Mouse (Mus musculus) kidney, adult 2 months (tissue): ENCODE measurements around the gene Tmie. TPM values are rescaled to one million over a fixed set of nuclear protein-coding genes. Genes with fewer than 3 reads are reported as not detected.

Source experiments
- DNase-seq: peaks from one replicate; pipeline ENCODE4 v3.0.0; 2021
- H3K27ac ChIP-seq: fragments of 200-500 bp; 2 replicates; pipeline ENCODE4 v1.5.1; 2012; ENCODE audit warnings: low read depth, low read length, control low read depth, inconsistent platforms; ENCODE audit not compliant: insufficient read depth
- H3K27me3 ChIP-seq: fragments of 200-500 bp; replicated peaks from 2 replicates; pipeline ENCODE4 v1.6.1; 2012; ENCODE audit warnings: mild to moderate bottlenecking, moderate library complexity, low read length, inconsistent platforms; ENCODE audit not compliant: control insufficient read depth, insufficient read depth
- H3K36me3 ChIP-seq: fragments of 200-500 bp; 2 replicates; pipeline ENCODE4 v1.6.1; 2012; ENCODE audit warnings: mild to moderate bottlenecking, moderate library complexity, low read length, inconsistent platforms; ENCODE audit not compliant: control insufficient read depth, insufficient read depth
- H3K4me1 ChIP-seq: fragments of 200-500 bp; 2 replicates; pipeline ENCODE4 v1.6.1; 2011; ENCODE audit warnings: low read length; ENCODE audit not compliant: control insufficient read depth, insufficient read depth
- H3K4me3 ChIP-seq: fragments of 200-500 bp; 2 replicates; pipeline ENCODE4 v1.5.1; 2011; ENCODE audit warnings: mild to moderate bottlenecking, low read depth, low read length, control low read depth; ENCODE audit not compliant: insufficient read depth
- CTCF ChIP-seq: fragments of 200-500 bp; conservative IDR thresholded peaks from 2 replicates; pipeline ENCODE4 v1.5.1; 2011; ENCODE audit warnings: low read depth, mild to moderate bottlenecking, control low read depth, low read length, moderate library complexity, mixed read lengths; ENCODE audit not compliant: insufficient read depth, insufficient read length
- POLR2A ChIP-seq: fragments of 200-500 bp; IDR thresholded peaks from one replicate; pipeline ENCODE4 v1.6.1; 2011; ENCODE audit warnings: low read depth, low read length, control low read depth
- WGBS: fragments of 180-500 bp; shearing (Covaris S2); methylation state at CpG from one replicate; pipeline ENCODE4 v1.1.7; 2018; 5-methylcytosine and 5-hydroxymethylcytosine counted together
- polyA plus RNA-seq: library from polyadenylated mRNA; depleted of rRNA; stranded (reverse); fragments of >200 nt; gene quantifications from 2 replicates; pipeline ENCODE4 v1.2.3, GENCODE M21; 2012; rRNA removed

Gene Tmie
- polyA plus RNA-seq = 7.9 and 9.5 TPM in 2 replicates

DNA sequence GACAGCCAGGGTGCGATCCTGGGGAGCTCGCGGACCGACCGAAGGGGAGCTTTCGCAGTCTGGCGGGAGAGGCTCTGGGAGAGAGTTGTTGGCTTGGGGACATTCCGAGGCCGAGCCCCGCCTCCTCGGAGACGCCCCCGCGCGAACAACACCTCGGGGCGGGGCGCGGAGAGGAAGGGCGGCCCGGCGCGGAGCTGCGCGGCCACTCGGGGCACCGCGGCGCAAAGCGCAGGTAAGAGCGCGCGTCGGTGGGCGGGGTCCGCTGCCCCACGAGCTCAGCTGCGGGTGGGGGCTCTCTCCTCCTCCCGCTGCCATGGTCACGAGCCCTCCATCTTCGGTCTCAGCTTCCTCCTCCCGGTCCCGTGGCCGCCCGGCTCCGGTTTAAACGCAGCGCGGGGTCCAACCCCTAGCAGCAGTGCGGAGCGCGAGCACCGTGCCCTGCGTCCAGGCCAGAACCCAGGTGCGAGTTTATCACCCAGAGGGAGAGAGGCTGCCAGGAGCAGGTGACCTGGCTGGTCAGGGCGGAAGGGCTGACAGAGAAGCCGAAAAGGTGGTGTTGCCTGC lies at the start of gene Tmie:
Gene Tmie (minus strand): TSS at position 116 of the 564 bp plus-strand sequence.
- peak within 1 kb of the TSS; percentile 97 for H3K27ac ChIP-seq
- H3K4me1 ChIP-seq = peaks cover 24% of the 10 kb centered on the region
- DNase-seq = peak; percentile 94
- H3K36me3 ChIP-seq = no peaks in the 10 kb centered on the region
- H3K4me3 ChIP-seq = peak within 1 kb of the TSS; percentile 75
- no peak for TF ChIP-seq CTCF
- TF ChIP-seq POLR2A = peak; percentile 84
- H3K27me3 ChIP-seq = no peaks in the 10 kb centered on the region
- under 1% methylated on average over 51 of the region's 57 CpGs for WGBS

- WGBS = 22% methylated on average over 7 of the region's 7 CpGs
- Histone ChIP-seq H3K27me3 (no peaks in the 10 kb centered on the region), H3K27ac (no peak overlapping the region), H3K4me3 (no peak overlapping the region), H3K36me3 (no peaks in the 10 kb centered on the region), H3K4me1 (no peaks in the 10 kb centered on the region)
- DNase-seq = peak; percentile 74
- TF ChIP-seq POLR2A = no peak
- TF ChIP-seq CTCF = peak; percentile 89
Measured at GRCm38 (mm10) chr9:110922759-110923158, 42.8 kb upstream of the Tmie start.

DNA sequence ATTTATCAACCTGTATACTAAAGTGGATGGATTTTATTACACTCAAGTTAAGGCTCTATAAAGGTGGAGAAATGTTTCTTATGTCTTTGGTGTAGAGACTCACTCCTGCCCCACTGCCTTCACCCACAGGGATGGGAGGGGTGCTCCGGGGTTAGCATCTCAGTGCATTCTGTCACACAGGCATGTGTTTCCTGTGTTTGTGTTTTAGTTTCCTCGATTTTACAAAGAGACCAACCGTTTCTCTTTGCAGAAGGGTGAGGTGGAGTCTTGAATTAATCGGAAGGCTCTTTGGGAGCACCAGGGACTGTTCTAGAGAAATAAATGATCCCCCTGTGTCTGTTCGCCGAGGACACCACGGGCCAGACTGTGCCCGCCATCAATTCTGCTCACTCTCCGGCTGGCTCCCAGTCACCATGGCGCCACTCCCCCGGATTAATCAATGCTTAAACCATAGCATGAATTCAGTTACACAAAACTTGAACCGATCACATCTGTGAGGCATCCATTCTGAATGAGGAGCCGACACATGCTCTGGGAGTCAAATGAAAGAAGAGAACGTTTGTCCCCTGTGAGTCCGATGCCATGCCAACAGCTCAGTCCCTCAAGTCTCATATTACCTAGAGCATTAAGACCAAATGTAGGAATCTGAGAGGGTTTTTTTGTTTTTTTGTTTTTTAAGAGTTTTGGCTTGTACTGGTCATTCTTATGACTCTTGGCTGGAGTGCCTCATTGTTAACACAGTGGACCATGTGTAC lies 40.9 kb upstream of the Tmie start:
- peak overlapping the region; percentile 47; the same call in 1 of the 2 replicates for H3K27ac ChIP-seq
- no peak overlapping the region for H3K4me3 ChIP-seq
- no peaks in the 10 kb centered on the region for H3K36me3 ChIP-seq
- 40% methylated on average over 15 of the region's 15 CpGs for WGBS
- no peak for TF ChIP-seq POLR2A
- TF ChIP-seq CTCF = no peak
- DNase-seq = peak; percentile 50
- H3K4me1 ChIP-seq = no peaks in the 10 kb centered on the region
- H3K27me3 ChIP-seq = no peaks in the 10 kb centered on the region

GRCm38 (mm10) chr9:110916786-110917185 lies 36.9 kb upstream of the Tmie start, which contains the start of gene Fam240a:
Fam240a (minus strand) TSS chr9:110916861.
- H3K27me3 ChIP-seq = no peaks in the 10 kb centered on the region
- DNase-seq = no peak
- H3K36me3 ChIP-seq = no peaks in the 10 kb centered on the region
- no peak within 1 kb of the TSS for H3K4me3 ChIP-seq
- no peaks in the 10 kb centered on the region for H3K4me1 ChIP-seq
- no peak within 1 kb of the TSS for H3K27ac ChIP-seq
- TF ChIP-seq POLR2A (no peak), CTCF (no peak)
- WGBS = 92% methylated on average over 7 of the region's 7 CpGs

DNA sequence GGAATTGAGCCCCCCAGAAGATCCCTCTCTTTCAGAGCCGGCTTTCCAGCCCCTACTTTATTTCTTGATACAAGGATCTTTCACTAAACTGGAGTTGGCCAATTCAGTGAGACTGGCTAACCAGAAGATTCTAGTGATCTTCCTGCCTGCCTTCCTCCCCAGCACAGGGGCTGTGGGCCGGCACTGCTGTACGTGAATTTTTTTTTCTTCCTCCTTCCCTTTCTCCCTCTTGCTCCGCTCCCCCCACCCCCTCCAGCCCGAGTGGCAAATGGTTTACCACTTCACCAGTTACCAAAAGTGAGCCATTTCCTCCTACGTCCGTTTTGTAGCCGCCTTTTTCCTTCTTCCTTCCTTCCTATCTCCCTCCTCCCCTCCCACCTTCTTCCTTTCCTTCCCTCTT lies 35.6 kb upstream of the Tmie start:
- Histone ChIP-seq H3K36me3 (no peaks in the 10 kb centered on the region), H3K4me1 (no peaks in the 10 kb centered on the region), H3K4me3 (no peak overlapping the region), H3K27ac (no peak overlapping the region), H3K27me3 (no peaks in the 10 kb centered on the region)
- 40% methylated on average over 8 of the region's 8 CpGs for WGBS
- TF ChIP-seq POLR2A (no peak), CTCF (no peak)
- DNase-seq = no peak

DNA sequence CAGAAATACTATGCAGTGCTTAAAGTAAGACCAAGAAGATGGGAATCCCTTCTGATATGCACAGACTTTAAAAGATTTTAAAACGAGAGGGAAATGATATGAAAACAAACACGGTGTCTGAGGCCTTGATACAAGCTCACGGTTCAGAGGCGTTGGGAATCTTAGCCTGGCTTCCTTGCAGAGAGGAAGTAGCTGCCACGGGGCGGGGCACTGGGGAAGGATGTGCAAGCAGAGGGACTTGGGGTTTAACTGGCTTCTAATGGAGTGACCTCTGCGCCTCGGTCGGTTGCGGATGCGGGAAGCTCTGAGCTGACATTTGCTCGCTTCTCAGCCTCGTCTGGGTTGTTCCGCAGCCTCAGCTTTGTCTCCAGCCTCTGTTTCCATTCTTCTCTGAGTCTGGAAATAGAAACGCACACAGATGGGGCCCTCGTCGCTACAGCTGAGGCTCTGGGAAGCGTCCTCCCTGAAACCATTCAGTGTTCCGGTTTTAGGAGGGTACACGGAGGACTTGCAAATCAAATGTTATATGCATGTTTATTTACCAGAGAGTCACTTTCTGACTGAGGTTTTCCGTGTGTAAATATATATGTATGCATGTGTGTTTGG lies 34.8 kb upstream of the Tmie start:
- Histone ChIP-seq H3K4me3 (no peak overlapping the region), H3K27ac (no peak overlapping the region), H3K36me3 (no peaks in the 10 kb centered on the region), H3K27me3 (no peaks in the 10 kb centered on the region), H3K4me1 (no peaks in the 10 kb centered on the region)
- 70% methylated on average over 21 of the region's 21 CpGs for WGBS
- TF ChIP-seq CTCF = no peak
- no peak for TF ChIP-seq POLR2A
- no peak for DNase-seq
